Mouse (Mus musculus): ENCODE results near the gene Hsf5.

GRCm38 (mm10) chr11:87707570-87707969 is 90.6 kb downstream of the Hsf5 start:
- TF ChIP-seq POLR2A (IDR thresholded peaks at IDR 0.05; ENCODE audit: low read depth, low read length) (no peak), CTCF (IDR thresholded peaks at IDR 0.05; ENCODE audit: borderline replicate concordance, insufficient read depth, low read length) (no peak)

All from embryonic fibroblast, embryonic 13.5 days (primary cell).